Mouse (Mus musculus) skeletal muscle tissue, adult 2 months (tissue): ENCODE measurements around the gene Pip4k2c.

Experiments used
- DNase-seq: peaks from one replicate; pipeline ENCODE4 v3.0.0-alpha.2; 2012; ENCODE audit warnings: low read depth, low spot score

The Pip4k2c gene

DNA sequence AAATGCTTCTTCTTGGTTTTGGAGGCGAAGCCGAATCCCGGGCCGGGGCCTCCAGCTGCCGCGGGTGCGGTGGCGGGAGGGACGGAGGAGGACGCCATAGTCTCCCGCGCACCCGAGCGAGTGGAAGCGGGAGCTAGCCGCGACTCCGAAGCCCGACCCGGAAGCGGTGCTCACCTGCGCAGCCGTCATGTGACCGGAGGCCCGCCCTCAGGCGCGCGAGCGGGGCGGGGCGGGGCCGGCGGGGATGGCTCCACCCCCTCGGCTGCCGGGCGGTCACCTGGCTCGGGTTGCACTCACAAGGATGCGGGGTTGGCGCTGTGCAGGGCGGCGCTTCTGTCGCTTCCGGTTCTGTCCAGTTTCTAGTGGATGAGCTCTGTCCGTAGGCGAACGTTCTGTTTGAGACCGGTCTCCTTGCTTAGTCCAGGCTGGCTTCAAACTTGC is at the start of gene Pip4k2c:
Gene Pip4k2c (minus strand): TSS at position 172 of the 441 bp plus-strand sequence.
- peak; percentile 75 for DNase-seq

DNA sequence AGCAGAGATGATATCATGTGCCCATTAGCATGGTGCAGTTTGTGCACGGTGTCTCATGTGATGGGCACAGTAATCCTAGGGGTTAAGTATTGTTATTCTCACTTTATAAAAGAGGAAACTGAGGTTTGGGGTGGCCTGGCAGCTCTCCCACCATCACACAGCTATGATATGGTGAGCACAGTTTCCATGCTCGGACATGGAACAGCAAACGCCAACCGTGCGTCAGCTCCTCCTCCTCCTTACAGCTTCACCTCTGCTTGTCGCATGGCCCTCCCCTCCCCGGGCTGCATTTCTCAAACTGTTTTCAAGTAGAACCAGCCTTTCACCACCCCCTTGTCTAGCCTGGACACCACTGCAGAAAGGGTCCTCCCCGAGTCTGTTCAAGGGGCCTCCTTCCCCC is 47.1 kb upstream of the Pip4k2c start:
- no peak for DNase-seq

GRCm38 (mm10) chr10:127257790-127258189 is 46.4 kb upstream of the Pip4k2c start:
- DNase-seq = no peak

GRCm38 (mm10) chr10:127255625-127256345 is 44.4 kb upstream of the Pip4k2c start:
- no peak for DNase-seq

DNA sequence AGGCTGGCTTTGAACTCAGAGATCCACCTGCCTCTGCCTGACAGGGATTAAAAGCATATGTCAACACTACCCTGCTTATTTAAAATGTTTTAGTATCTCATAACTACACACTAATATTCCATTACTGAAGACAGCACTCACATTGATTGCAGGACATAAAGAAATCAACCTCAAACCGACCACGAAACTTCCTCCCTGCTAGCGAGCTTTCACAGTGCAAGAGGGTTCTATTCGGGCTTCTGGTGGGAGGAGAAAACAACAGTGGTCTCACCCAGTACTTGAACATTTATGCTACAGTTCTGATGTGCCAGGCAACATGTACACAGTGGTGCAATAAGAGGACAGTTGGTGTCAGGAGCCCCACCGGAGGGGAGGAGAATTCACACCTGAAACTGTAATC is 39.4 kb upstream of the Pip4k2c start:
- DNase-seq = no peak

- DNase-seq = no peak
Observed at GRCm38 (mm10) chr10:127238241-127238824, 26.9 kb upstream of the Pip4k2c start.

GRCm38 (mm10) chr10:127236541-127236940 is 25.2 kb upstream of the Pip4k2c start:
- DNase-seq = no peak

DNA sequence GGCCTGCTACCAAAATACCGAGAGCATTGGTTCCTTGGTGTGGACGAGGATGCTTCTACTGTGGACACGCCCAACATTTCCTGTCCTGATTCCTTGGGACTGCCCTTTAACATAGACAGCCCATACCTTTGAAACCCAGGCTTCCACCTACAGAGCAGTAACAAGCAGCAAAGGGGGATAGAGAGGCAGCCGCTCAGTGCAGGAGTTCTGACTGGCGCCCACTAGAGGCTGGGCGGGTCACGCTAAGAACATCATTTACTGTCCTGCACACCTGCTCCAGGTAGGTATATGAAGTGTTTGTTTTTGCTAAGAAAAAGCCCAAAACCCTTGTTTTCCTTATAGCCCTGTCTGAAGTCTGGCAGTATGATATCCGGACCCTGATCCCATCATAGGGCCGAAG is 21.8 kb upstream of the Pip4k2c start:
- DNase-seq = no peak

DNA sequence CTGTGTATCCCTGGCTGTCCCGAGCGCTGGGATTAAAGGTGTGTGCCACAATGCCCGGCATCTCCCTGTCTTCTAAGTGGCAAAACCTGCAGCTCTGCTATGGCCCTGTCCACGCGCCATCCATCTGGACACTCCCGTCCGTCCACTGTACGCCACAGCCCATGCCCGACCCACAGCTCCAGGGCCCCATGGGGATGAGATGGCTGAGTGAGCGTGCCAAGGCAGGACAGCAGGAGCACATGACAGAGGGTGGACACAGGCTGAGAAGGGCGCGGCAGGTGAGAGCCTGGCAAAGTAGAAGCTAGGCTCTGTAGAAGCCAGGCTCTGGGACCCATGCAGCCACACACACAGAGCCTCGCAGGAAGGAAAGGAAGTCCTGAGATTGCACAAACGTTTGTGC is 20.4 kb upstream of the Pip4k2c start:
- DNase-seq = no peak

DNA sequence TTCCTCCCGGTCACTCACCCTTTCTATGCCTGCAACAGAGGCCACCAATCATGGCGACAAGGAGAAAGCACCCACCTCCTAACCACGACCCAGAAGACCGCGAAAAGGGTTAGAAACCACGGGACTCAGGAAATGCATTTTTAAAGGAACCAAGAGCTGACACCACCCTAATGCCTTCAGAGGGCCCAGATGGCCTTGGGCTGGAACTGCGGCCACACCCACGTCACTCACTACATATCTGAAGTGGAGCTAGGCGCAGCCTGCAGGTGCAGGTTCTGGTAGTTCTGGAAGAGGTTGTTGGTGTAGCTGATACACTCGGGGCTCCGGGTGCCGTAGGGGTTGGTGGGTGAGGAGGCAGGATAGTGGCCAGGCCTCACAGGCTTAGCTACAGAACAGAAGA is 19.3 kb upstream of the Pip4k2c start:
- no peak for DNase-seq

- peak; percentile 53 for DNase-seq
Observed at GRCm38 (mm10) chr10:127228897-127229296, 17.5 kb upstream of the Pip4k2c start.

DNA sequence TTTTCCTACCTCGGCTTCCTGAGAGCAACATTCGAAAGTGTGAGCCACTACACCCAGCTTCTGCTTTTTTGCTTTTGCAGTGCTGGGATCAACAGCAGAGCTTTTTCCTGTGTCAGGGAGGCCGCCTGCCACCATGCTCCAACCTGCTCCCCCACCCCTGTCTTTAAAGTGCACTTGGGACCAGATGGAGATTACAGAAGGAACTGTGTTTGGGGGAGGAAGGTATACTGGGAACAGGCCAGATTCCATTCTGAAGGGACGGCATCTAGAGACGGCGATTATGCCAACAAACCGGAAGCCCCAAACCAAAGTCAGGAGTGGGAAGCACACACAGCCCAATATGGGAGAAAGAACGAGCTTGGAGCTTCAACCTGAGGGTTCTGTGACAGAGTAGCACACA is 15.8 kb upstream of the Pip4k2c start:
- DNase-seq = no peak

DNA sequence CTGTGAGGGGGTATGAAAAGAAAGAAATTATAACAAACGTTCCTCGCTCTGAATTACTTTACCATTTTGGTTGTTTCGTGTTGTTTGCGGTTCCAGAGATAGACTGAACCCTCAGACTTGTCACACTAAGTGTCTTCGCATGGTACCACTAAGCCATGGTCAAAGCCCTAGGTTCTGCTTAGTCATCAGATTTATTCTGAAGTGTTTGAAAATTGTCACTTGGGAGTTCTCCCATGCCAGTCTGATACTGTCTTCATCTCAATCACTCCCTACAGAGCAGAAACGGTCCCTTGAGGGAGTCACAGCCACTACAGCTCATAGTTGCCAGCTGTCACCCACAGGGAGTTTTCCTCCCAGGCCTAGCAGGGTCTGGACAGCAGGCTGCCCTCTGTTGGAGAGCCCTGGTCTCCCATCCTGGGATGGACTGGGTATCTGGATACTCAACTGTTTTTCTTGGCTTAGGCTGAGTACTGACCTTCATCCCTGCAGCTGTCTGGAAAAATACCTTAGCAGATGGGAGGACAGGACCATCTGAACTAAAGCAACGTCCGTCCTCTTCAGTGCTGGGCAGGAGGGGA is 15.0 kb upstream of the Pip4k2c start:
- DNase-seq = no peak

GRCm38 (mm10) chr10:127225732-127226131 is 14.3 kb upstream of the Pip4k2c start:
- no peak for DNase-seq

DNA sequence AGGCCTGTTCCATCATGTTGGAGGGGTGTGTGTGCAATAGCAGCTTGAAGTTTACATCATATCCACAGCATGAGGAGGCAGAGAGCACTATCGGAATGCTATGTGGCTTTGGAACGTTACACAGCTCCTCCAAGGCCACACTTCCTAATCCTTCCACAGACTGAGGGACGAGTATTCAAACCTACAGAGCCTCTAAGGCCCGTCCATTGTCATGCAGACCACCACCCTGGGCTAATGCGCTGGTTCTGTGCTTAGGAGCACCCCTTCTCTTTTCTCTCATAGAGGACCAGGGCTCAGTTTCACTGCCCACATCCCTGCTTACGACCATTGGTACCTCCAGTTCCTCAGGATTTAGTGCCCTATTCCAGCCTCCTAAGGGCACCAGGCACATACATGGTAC is 13.8 kb upstream of the Pip4k2c start:
- no peak for DNase-seq

DNA sequence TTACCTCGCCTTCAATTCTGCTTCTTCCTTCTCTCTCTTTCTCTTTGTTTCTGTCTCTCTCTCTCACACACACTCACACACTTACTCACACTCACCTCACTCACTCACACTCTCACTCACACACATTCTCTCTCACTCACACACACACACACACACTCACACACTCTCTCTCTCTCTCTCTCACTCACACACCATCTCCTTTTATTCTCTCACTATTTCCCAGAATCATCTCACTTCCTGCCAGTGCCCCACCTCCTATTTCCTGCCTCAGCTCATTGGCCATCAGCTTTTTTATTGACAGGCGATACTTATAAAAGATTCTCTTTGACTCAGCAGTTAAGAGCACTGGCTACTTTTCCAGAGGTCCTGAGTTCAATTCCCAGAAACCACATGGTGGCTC is 7.0 kb upstream of the Pip4k2c start:
- DNase-seq = no peak

- no peak for DNase-seq
Observed at GRCm38 (mm10) chr10:127217177-127217576, 5.8 kb upstream of the Pip4k2c start.

GRCm38 (mm10) chr10:127216456-127216855 is 5.1 kb upstream of the Pip4k2c start:
- DNase-seq = no peak

- no peak for DNase-seq
Observed at GRCm38 (mm10) chr10:127214422-127214803, 3.0 kb upstream of the Pip4k2c start.

GRCm38 (mm10) chr10:127213704-127214421 is 2.5 kb upstream of the Pip4k2c start:
- no peak for DNase-seq

- no peak for DNase-seq
Observed at GRCm38 (mm10) chr10:127213272-127213671, 1.9 kb upstream of the Pip4k2c start.

DNA sequence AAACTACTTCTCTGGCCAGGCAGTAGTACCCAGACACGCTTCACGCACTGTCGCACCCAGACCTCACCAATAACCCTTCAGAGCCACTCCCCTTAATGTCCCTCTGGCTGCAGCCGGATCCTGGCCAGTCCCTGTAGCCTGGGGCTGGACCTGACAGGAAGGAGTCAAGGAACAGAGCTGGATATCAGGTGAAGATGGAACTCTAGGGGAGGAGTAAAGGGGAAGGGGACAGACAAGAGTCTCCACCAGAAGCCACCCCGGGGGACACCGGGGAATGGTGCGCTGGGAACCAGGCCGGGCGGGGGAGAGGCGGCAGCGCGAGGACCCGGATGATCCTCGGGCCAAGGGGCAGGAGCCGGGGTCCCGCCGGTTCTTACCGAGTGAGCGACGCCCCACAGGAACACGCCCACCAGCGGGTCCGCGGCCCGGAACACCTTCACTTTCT is 402 bp downstream of the Pip4k2c start:
- DNase-seq = no peak
